Mouse (Mus musculus) urinary bladder, adult 2 months (tissue): ENCODE results near the gene S1pr1. TPM values are rescaled to one million over a fixed set of nuclear protein-coding genes. Genes with fewer than 3 reads are reported as not detected.

Experiments used
- DNase-seq: peaks from one replicate; pipeline ENCODE4 v3.0.0; 2022; ENCODE audit warnings: low spot score
- polyA plus RNA-seq: library from polyadenylated mRNA; depleted of rRNA; stranded (reverse); fragments of >200 nt; gene quantifications from 2 replicates; pipeline ENCODE4 v1.2.3, GENCODE M21; 2012; rRNA removed

The S1pr1 gene
- polyA plus RNA-seq, 1 experiment, result 18.3 TPM

GRCm38 (mm10) chr3:115673663-115674157, 41.2 kb downstream of the S1pr1 start:
- no peak for DNase-seq

DNA sequence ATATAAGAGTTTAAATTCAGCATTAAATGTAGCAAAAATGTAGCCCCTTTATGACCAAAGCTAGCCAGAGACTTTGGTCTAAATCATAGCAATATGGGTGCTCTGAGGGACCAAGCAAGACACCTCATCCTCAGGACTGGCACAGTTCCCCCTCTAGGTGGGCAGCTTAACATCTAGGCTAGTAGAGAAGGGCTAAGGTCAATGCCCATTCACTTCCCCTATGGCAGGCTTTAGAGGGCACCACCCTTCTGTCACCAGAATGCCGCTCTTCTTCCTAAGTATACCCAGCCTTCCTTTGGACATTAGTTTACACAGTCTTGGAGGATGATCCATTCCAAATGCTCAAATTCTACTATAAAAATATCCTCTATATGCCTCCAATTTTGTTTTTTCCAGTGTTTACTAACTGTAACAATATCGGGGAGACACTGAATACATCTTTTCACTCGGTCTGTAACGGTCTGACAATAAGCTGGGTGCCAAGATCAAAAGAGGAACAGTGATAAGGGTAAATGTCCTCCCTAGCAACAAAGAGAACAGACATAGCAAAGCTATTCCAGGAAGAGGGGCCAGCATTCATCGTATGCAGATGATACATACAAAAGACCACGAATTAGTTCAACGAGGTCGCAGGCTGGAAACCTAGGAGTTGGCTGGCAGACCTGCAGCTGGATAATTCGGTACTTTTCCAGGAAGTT, 41.8 kb downstream of the S1pr1 start:
- no peak for DNase-seq

GRCm38 (mm10) chr3:115669230-115669629, 45.6 kb downstream of the S1pr1 start:
- no peak for DNase-seq

GRCm38 (mm10) chr3:115667182-115667581, 47.7 kb downstream of the S1pr1 start:
- DNase-seq, result no peak

DNA sequence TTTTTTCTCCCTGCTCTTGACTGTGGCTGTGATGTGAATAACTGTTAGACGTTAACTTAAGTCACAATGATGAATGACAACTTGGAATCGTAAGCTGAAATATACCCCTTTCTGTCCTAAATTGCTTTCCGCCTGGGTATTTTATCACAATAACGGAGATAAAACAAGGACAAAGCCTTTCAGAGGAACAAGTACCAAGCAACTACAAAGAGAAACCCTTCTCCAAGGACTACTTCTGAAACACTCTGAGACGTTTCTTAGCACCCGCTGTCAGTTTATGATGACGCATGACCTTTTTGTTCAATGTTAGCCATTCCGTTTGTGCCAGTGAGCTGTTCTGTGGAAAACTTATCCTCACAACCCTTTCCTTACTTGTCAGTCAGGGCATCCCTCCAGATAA, 48.3 kb downstream of the S1pr1 start:
- no peak for DNase-seq

DNA sequence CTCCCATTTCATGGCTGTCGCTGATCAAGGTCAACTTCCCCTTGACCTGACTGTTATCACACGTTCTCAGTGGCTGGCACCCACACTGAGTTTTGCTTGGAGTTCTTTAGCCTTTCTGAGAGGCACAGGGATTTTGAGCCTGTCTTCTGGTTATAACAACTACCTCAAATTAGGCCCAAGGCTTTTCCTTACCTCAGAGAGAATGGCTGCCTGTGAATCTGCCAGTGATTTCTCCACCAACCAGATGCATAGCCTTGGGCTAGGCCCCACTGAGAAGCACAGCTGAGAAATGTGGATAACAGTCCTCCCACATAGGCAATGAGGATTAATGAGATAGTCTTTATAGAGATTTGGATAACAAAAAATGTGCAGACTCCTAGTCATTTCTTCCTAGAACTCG, 50.4 kb downstream of the S1pr1 start:
- no peak for DNase-seq

DNA sequence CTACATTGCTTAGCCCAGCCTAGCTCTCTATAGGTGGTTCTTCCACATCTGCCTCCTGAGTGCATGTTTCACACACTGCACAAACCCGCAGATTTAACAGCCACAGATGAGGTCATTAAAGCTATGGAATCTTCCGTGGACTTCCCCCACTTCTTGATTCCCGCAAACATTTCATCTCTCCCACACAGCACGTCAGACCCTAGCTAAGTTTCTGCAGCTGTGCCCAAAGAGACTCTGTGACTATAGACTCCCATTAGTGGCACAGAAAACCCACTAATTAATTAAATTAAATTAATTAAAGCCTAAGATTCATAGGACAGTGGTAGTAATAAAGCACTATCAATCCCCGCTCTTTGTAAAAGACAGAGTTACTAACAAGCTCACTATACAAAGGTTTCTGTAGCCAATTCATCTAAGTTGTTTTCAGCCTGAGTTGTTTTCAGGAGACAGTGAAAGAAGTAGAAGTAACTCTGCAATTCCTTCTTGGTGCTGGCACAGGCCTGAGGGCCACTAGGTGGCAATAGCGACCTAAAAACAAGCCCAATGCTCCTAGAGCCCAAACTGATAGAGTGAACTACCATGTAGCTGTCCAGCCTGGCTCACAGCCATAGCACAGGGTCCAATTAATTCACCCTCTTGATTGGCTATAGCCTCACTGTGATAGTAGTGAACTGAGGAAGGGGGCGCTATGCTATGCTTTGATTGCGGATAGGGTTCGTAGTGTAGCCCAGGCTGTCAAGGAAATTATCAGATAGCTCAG, 54.0 kb downstream of the S1pr1 start:
- peak; percentile 36 for DNase-seq

Other genes with a start within 250 kb of the S1pr1 start
- gene Dph5, start 172.8 kb upstream of the S1pr1 start, polyA plus RNA-seq, result 13.4 and 14.3 TPM in 2 replicates